Mouse (Mus musculus): ENCODE data around the gene Bnip1.

Bnip1 gene

GRCm38 (mm10) chr17:26780750-26781571 is at the start of gene Bnip1:
Gene Bnip1 (plus strand): TSS chr17:26781066.
- in situ Hi-C loops (cut with MboI, MseI), result no loop called here

GRCm38 (mm10) chr17:26742581-26742980 is 38.3 kb upstream of the Bnip1 start:
- in situ Hi-C loops (cut with MboI, MseI), result loop anchor here in 1 of 2 experiments (10.0 kb wide), 1 partner anchor 512 kb away; no protein-coding TSS in a partner anchor

GRCm38 (mm10) chr17:26743294-26743693 is 37.6 kb upstream of the Bnip1 start:
- in situ Hi-C loops (cut with MboI, MseI), result loop anchor here in 1 of 2 experiments (10.0 kb wide), 1 partner anchor 512 kb away; no protein-coding TSS in a partner anchor

- in situ Hi-C loops (cut with MboI, MseI), result loop anchor here in 1 of 2 experiments (10.0 kb wide), 1 partner anchor 505 kb away; no protein-coding TSS in a partner anchor
These were observed 30.9 kb upstream of the Bnip1 start for GRCm38 (mm10) chr17:26749975-26750374.

GRCm38 (mm10) chr17:26752297-26752696 is 28.6 kb upstream of the Bnip1 start:
- in situ Hi-C loops (cut with MboI, MseI), result no loop called here

GRCm38 (mm10) chr17:26753476-26753875 is 27.4 kb upstream of the Bnip1 start:
- in situ Hi-C loops (cut with MboI, MseI), result no loop called here

GRCm38 (mm10) chr17:26767100-26767753 is 13.6 kb upstream of the Bnip1 start:
- in situ Hi-C loops (cut with MboI, MseI), result no loop called here

GRCm38 (mm10) chr17:26767754-26768124 is 13.1 kb upstream of the Bnip1 start:
- in situ Hi-C loops (cut with MboI, MseI), result no loop called here

GRCm38 (mm10) chr17:26776211-26776610 is 4.7 kb upstream of the Bnip1 start:
- in situ Hi-C loops (cut with MboI, MseI), result no loop called here

GRCm38 (mm10) chr17:26778001-26778400 is 2.9 kb upstream of the Bnip1 start:
- in situ Hi-C loops (cut with MboI, MseI), result no loop called here

- in situ Hi-C loops (cut with MboI, MseI), result no loop called here
These were observed 2.3 kb upstream of the Bnip1 start for GRCm38 (mm10) chr17:26778430-26779100.

GRCm38 (mm10) chr17:26779471-26779870 is 1.4 kb upstream of the Bnip1 start:
- in situ Hi-C loops (cut with MboI, MseI), result no loop called here

- in situ Hi-C loops (cut with MboI, MseI), result no loop called here
These were observed 761 bp downstream of the Bnip1 start for GRCm38 (mm10) chr17:26781610-26782043.

GRCm38 (mm10) chr17:26784525-26784924 is 3.7 kb downstream of the Bnip1 start:
- in situ Hi-C loops (cut with MboI, MseI), result no loop called here

- in situ Hi-C loops (cut with MboI, MseI), result no loop called here
These were observed 5.7 kb downstream of the Bnip1 start for GRCm38 (mm10) chr17:26786586-26786985.

GRCm38 (mm10) chr17:26788986-26789385 is 8.1 kb downstream of the Bnip1 start:
- in situ Hi-C loops (cut with MboI, MseI), result no loop called here

GRCm38 (mm10) chr17:26789460-26790268 is 8.8 kb downstream of the Bnip1 start:
- in situ Hi-C loops (cut with MboI, MseI), result loop anchor here in 1 of 2 experiments (10.0 kb wide), 1 partner anchor 95 kb away; no protein-coding TSS in a partner anchor

- in situ Hi-C loops (cut with MboI, MseI), result loop anchor here in 1 of 2 experiments (10.0 kb wide), 1 partner anchor 94 kb away; no protein-coding TSS in a partner anchor
These were observed 9.7 kb downstream of the Bnip1 start for GRCm38 (mm10) chr17:26790269-26791214.

GRCm38 (mm10) chr17:26791580-26791979 is 10.7 kb downstream of the Bnip1 start:
- in situ Hi-C loops (cut with MboI, MseI), result loop anchor here in 1 of 2 experiments (10.0 kb wide), 1 partner anchor 93 kb away; no protein-coding TSS in a partner anchor

- in situ Hi-C loops (cut with MboI, MseI), result loop anchor here in 1 of 2 experiments (10.0 kb wide), 1 partner anchor 93 kb away; no protein-coding TSS in a partner anchor
These were observed 11.2 kb downstream of the Bnip1 start for GRCm38 (mm10) chr17:26792096-26792495.

Data from T-helper 17 cell (primary cell).